Mouse (Mus musculus): ENCODE results near the gene Ccr3. TPM values are rescaled to one million over a fixed set of nuclear protein-coding genes. Genes with fewer than 3 reads are reported as not detected.

Gene Ccr3
- total and polyA plus RNA-seq, 2 experiments from 2014 or later = 0.05 TPM; not detected in 1

- H3K9me3 ChIP-seq (ENCODE audit: low read length) = no peaks in the 10 kb centered on the region
- H3K36me3 ChIP-seq (ENCODE audit: insufficient read depth) = no peaks in the 10 kb centered on the region
- H3K27ac ChIP-seq (ENCODE audit: low read depth, low read length) = no peak overlapping the region
- H3K4me2 ChIP-seq (ENCODE audit: low read depth) = no peak overlapping the region
- no peak overlapping the region for H3K9ac ChIP-seq
- no peak for TF ChIP-seq CTCF (IDR thresholded peaks at IDR 0.05; ENCODE audit: low read depth)
- no peak for ATAC-seq
- H3K4me1 ChIP-seq (ENCODE audit: insufficient read depth) = no peaks in the 10 kb centered on the region
- no peak for DNase-seq
- H3K4me3 ChIP-seq (ENCODE audit: low read depth, low read length) = no peak overlapping the region
- no peaks in the 10 kb centered on the region for H3K27me3 ChIP-seq (ENCODE audit: insufficient read depth, low read length)
Observed at GRCm38 (mm10) chr9:123984943-123985342, 36.8 kb upstream of the Ccr3 start.

GRCm38 (mm10) chr9:123986217-123986616 lies 35.6 kb upstream of the Ccr3 start:
- no peaks in the 10 kb centered on the region for H3K4me1 ChIP-seq (ENCODE audit: insufficient read depth)
- no peak for TF ChIP-seq CTCF (IDR thresholded peaks at IDR 0.05; ENCODE audit: low read depth)
- H3K9ac ChIP-seq = no peak overlapping the region
- ATAC-seq (no peak), DNase-seq (peak; percentile 1)
- no peaks in the 10 kb centered on the region for H3K9me3 ChIP-seq (ENCODE audit: low read length)
- no peak overlapping the region for H3K4me3 ChIP-seq (ENCODE audit: low read depth, low read length)
- H3K27ac ChIP-seq (ENCODE audit: low read depth, low read length) = no peak overlapping the region
- 86% methylated on average over 2 of the region's 2 CpGs for WGBS
- H3K27me3 ChIP-seq (ENCODE audit: insufficient read depth, low read length) = no peaks in the 10 kb centered on the region
- no peaks in the 10 kb centered on the region for H3K36me3 ChIP-seq (ENCODE audit: insufficient read depth)
- H3K4me2 ChIP-seq (ENCODE audit: low read depth) = no peak overlapping the region

GRCm38 (mm10) chr9:123989671-123990070 lies 32.1 kb upstream of the Ccr3 start:
- no peak overlapping the region for H3K4me3 ChIP-seq (ENCODE audit: low read depth, low read length)
- H3K9ac ChIP-seq = no peak overlapping the region
- no peaks in the 10 kb centered on the region for H3K36me3 ChIP-seq (ENCODE audit: insufficient read depth)
- no peaks in the 10 kb centered on the region for H3K27me3 ChIP-seq (ENCODE audit: insufficient read depth, low read length)
- H3K4me1 ChIP-seq (ENCODE audit: insufficient read depth) = no peaks in the 10 kb centered on the region
- H3K27ac ChIP-seq (ENCODE audit: low read depth, low read length) = no peak overlapping the region
- no peak overlapping the region for H3K4me2 ChIP-seq (ENCODE audit: low read depth)
- TF ChIP-seq CTCF (IDR thresholded peaks at IDR 0.05; ENCODE audit: low read depth) = no peak
- 79% methylated on average over 3 of the region's 3 CpGs for WGBS
- no peaks in the 10 kb centered on the region for H3K9me3 ChIP-seq (ENCODE audit: low read length)
- ATAC-seq = no peak
- no peak for DNase-seq

- Histone ChIP-seq H3K4me1 (ENCODE audit: insufficient read depth) (no peaks in the 10 kb centered on the region), H3K36me3 (ENCODE audit: insufficient read depth) (no peaks in the 10 kb centered on the region), H3K27me3 (ENCODE audit: insufficient read depth, low read length) (no peaks in the 10 kb centered on the region), H3K9ac (no peak overlapping the region), H3K9me3 (ENCODE audit: low read length) (no peaks in the 10 kb centered on the region), H3K4me3 (ENCODE audit: low read depth, low read length) (no peak overlapping the region), H3K4me2 (ENCODE audit: low read depth) (no peak overlapping the region), H3K27ac (ENCODE audit: low read depth, low read length) (no peak overlapping the region)
- DNase-seq (no peak), ATAC-seq (no peak)
- WGBS = 36% methylated on average over 1 of the region's 1 CpGs
- no peak for TF ChIP-seq CTCF (IDR thresholded peaks at IDR 0.05; ENCODE audit: low read depth)
Observed at GRCm38 (mm10) chr9:123991312-123991906, 30.4 kb upstream of the Ccr3 start.

- WGBS = 89% methylated on average over 3 of the region's 3 CpGs
- H3K9ac ChIP-seq = no peak overlapping the region
- DNase-seq = no peak
- no peak for ATAC-seq
- no peaks in the 10 kb centered on the region for H3K9me3 ChIP-seq (ENCODE audit: low read length)
- H3K27ac ChIP-seq (ENCODE audit: low read depth, low read length) = no peak overlapping the region
- H3K4me1 ChIP-seq (ENCODE audit: insufficient read depth) = no peaks in the 10 kb centered on the region
- no peaks in the 10 kb centered on the region for H3K27me3 ChIP-seq (ENCODE audit: insufficient read depth, low read length)
- TF ChIP-seq CTCF (IDR thresholded peaks at IDR 0.05; ENCODE audit: low read depth) = no peak
- H3K4me2 ChIP-seq (ENCODE audit: low read depth) = no peak overlapping the region
- no peaks in the 10 kb centered on the region for H3K36me3 ChIP-seq (ENCODE audit: insufficient read depth)
- H3K4me3 ChIP-seq (ENCODE audit: low read depth, low read length) = no peak overlapping the region
Observed at GRCm38 (mm10) chr9:123997719-123998118, 24.1 kb upstream of the Ccr3 start.

- Histone ChIP-seq H3K4me3 (ENCODE audit: low read depth, low read length) (no peak overlapping the region), H3K36me3 (ENCODE audit: insufficient read depth) (no peaks in the 10 kb centered on the region), H3K4me1 (ENCODE audit: insufficient read depth) (no peaks in the 10 kb centered on the region), H3K4me2 (ENCODE audit: low read depth) (no peak overlapping the region), H3K9ac (no peak overlapping the region), H3K27me3 (ENCODE audit: insufficient read depth, low read length) (no peaks in the 10 kb centered on the region), H3K27ac (ENCODE audit: low read depth, low read length) (no peak overlapping the region), H3K9me3 (ENCODE audit: low read length) (no peaks in the 10 kb centered on the region)
- ATAC-seq (no peak), DNase-seq (no peak)
- WGBS = 87% methylated on average over 2 of the region's 2 CpGs
- TF ChIP-seq CTCF (IDR thresholded peaks at IDR 0.05; ENCODE audit: low read depth) = no peak
Observed at GRCm38 (mm10) chr9:123999784-124000183, 22.0 kb upstream of the Ccr3 start.

GRCm38 (mm10) chr9:124012691-124013090 lies 9.1 kb upstream of the Ccr3 start:
- DNase-seq = no peak
- Histone ChIP-seq H3K4me3 (ENCODE audit: low read depth, low read length) (no peak overlapping the region), H3K4me2 (ENCODE audit: low read depth) (no peak overlapping the region), H3K9ac (no peak overlapping the region), H3K4me1 (ENCODE audit: insufficient read depth) (no peaks in the 10 kb centered on the region), H3K27me3 (ENCODE audit: insufficient read depth, low read length) (no peaks in the 10 kb centered on the region), H3K36me3 (ENCODE audit: insufficient read depth) (no peaks in the 10 kb centered on the region), H3K9me3 (ENCODE audit: low read length) (no peaks in the 10 kb centered on the region), H3K27ac (ENCODE audit: low read depth, low read length) (no peak overlapping the region)
- ATAC-seq = no peak
- no peak for TF ChIP-seq CTCF (IDR thresholded peaks at IDR 0.05; ENCODE audit: low read depth)
- 70% methylated on average over 2 of the region's 2 CpGs for WGBS

Data from forebrain, postnatal 0 days (tissue).